Mouse (Mus musculus) embryonic facial prominence, embryonic 15.5 days (tissue): Measurements from ENCODE around the gene Lamc1. TPM values are rescaled to one million over a fixed set of nuclear protein-coding genes. Genes with fewer than 3 reads are reported as not detected.

ENCODE experiments used
- ATAC-seq: fragments of 200-750 bp; cut with Nextera tagmentation; 2 replicates; pipeline ENCODE4 v1.8.0; 2017; ENCODE audit warnings: low read depth, moderate TSS enrichment; ENCODE audit not compliant: insufficient number of reproducible peaks, low FRiP score, low TSS enrichment
- H3K27ac ChIP-seq: fragments of 300-500 bp; sonication (generic); replicated peaks from 2 replicates; pipeline ENCODE4 v1.5.1; 2015; ENCODE audit warnings: mild to moderate bottlenecking, inconsistent platforms
- H3K27me3 ChIP-seq: fragments of 300-500 bp; sonication (generic); 2 replicates; pipeline ENCODE4 v1.6.1; 2015; ENCODE audit warnings: inconsistent platforms
- H3K36me3 ChIP-seq: fragments of 300-500 bp; sonication (generic); 2 replicates; pipeline ENCODE4 v1.6.1; 2015; ENCODE audit warnings: mild to moderate bottlenecking, inconsistent platforms
- H3K4me1 ChIP-seq: fragments of 300-500 bp; sonication (generic); 2 replicates; pipeline ENCODE4 v1.6.1; 2015; ENCODE audit warnings: inconsistent platforms
- H3K4me2 ChIP-seq: fragments of 300-500 bp; sonication (generic); replicated peaks from 2 replicates; pipeline ENCODE4 v1.6.1; 2015; ENCODE audit warnings: mild to moderate bottlenecking, inconsistent platforms
- H3K4me3 ChIP-seq: fragments of 300-500 bp; sonication (generic); replicated peaks from 2 replicates; pipeline ENCODE4 v1.5.1; 2015; ENCODE audit warnings: mild to moderate bottlenecking, inconsistent platforms
- H3K9ac ChIP-seq: fragments of 300-500 bp; sonication (generic); 2 replicates; pipeline ENCODE4 v1.6.1; 2015; ENCODE audit warnings: inconsistent platforms
- H3K9me3 ChIP-seq: fragments of 300-500 bp; sonication (generic); replicated peaks from 2 replicates; pipeline ENCODE4 v1.6.1; 2016; ENCODE audit warnings: inconsistent platforms
- WGBS: fragments of 180-500 bp; shearing (Covaris S2); methylation state at CpG from one replicate; pipeline ENCODE4 v1.1.7; 2015; 5-methylcytosine and 5-hydroxymethylcytosine counted together
- polyA plus RNA-seq: library from polyadenylated mRNA; unstranded; fragments of >200 nt; fragmentation: Nextera tagmentation; extraction: Ambion mirVana; gene quantifications from 2 replicates; pipeline ENCODE4 v1.2.1, GENCODE M21; 2015

Lamc1 gene
- polyA plus RNA-seq, 1 experiment from 2014 or later: 48.4 TPM

- Histone ChIP-seq H3K36me3 (peaks cover 20% of the 10 kb centered on the region), H3K9me3 (no peaks in the 10 kb centered on the region), H3K4me2 (no peak overlapping the region), H3K9ac (no peak overlapping the region), H3K27me3 (no peaks in the 10 kb centered on the region), H3K27ac (no peak overlapping the region), H3K4me1 (no peaks in the 10 kb centered on the region), H3K4me3 (no peak overlapping the region)
- ATAC-seq: no peak
- WGBS: 62% methylated on average over 4 of the region's 4 CpGs
Measured at GRCm38 (mm10) chr1:153216516-153216915, 116.1 kb downstream of the Lamc1 start.

GRCm38 (mm10) chr1:153215676-153216075, 116.9 kb downstream of the Lamc1 start:
- no peaks in the 10 kb centered on the region for H3K4me1 ChIP-seq
- no peaks in the 10 kb centered on the region for H3K9me3 ChIP-seq
- ATAC-seq: no peak
- H3K27me3 ChIP-seq: no peaks in the 10 kb centered on the region
- H3K9ac ChIP-seq: no peak overlapping the region
- H3K27ac ChIP-seq: no peak overlapping the region
- H3K4me2 ChIP-seq: no peak overlapping the region
- H3K4me3 ChIP-seq: no peak overlapping the region
- peaks cover 12% of the 10 kb centered on the region; the same call in 1 of the 2 replicates for H3K36me3 ChIP-seq
- 65% methylated on average over 5 of the region's 5 CpGs for WGBS

- no peak for ATAC-seq
- H3K36me3 ChIP-seq: no peaks in the 10 kb centered on the region
- 32% methylated on average over 4 of the region's 4 CpGs for WGBS
- no peak overlapping the region for H3K4me3 ChIP-seq
- H3K4me1 ChIP-seq: no peaks in the 10 kb centered on the region
- no peak overlapping the region for H3K4me2 ChIP-seq
- no peaks in the 10 kb centered on the region for H3K9me3 ChIP-seq
- H3K27me3 ChIP-seq: no peaks in the 10 kb centered on the region
- no peak overlapping the region for H3K27ac ChIP-seq
- no peak overlapping the region for H3K9ac ChIP-seq
Measured at GRCm38 (mm10) chr1:153210992-153211391, 121.6 kb downstream of the Lamc1 start.

DNA sequence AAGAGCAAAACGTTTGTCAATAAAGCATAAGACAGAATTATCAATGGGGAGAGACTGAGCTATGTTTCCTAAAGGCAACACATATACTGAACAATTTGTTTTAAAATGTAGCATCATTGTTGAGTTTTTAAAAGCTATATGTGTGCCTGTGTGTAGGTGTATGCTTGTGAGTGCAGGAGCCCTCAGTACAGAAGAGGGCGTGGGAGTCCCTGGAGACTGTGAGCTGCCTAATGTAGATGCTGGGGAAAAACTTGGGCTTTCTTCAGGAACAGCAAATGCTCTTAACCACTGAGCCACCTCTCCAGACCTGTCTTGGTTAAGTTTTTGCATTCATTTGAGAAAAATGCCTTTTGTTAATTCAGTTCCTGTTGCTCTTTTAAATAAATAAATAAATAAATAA, 122.4 kb downstream of the Lamc1 start:
- Histone ChIP-seq H3K36me3 (no peaks in the 10 kb centered on the region), H3K27ac (no peak overlapping the region), H3K9me3 (no peaks in the 10 kb centered on the region), H3K4me3 (no peak overlapping the region), H3K4me1 (no peaks in the 10 kb centered on the region), H3K9ac (no peak overlapping the region), H3K27me3 (no peaks in the 10 kb centered on the region), H3K4me2 (no peak overlapping the region)
- WGBS: 77% methylated on average over 2 of the region's 2 CpGs
- no peak for ATAC-seq

DNA sequence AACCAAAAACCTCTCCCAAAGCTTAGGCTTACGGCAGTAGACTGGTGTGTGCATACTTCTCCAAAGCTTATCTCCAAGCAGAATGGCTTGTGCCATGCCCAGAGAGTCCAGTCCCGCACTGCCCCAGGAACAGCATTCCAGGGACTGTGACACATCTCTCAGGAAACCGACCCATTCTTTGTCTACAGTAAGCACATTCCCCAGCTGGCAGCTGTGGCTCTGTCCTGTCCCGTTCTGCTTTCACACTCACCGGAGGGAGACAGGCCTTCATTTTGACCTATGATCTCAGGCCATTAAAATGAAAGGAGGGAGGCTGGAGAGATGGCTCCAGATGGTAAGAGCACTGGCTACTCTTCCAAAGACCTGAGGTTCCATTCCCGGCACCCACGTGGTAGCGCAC, 130.4 kb downstream of the Lamc1 start:
- ATAC-seq: no peak

DNA sequence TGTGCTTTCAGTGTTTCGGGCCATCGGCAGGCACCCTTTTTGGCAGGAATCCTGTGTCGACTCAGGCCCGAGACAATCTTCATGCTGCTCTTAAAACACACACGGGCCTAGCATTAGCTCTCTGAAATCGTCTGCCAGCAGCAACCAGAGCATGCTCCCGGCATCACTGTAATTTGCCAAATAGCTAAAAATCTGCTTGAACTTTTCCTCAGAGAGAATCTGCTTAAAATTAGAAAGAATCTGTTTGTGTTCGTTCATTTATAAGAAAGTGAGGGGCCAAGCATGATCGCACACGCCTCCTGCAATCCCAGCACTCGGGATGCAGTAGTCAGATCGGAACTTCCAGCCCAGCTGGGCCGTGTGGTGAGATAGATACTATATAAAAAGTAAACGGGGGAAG, 131.1 kb downstream of the Lamc1 start:
- no peak for ATAC-seq
- Histone ChIP-seq H3K4me2 (no peak overlapping the region), H3K27me3 (no peaks in the 10 kb centered on the region), H3K36me3 (no peaks in the 10 kb centered on the region), H3K9ac (no peak overlapping the region), H3K4me1 (peaks cover 19% of the 10 kb centered on the region), H3K4me3 (no peak overlapping the region), H3K9me3 (no peaks in the 10 kb centered on the region), H3K27ac (peak overlapping the region; percentile 58)
- 20% methylated on average over 14 of the region's 14 CpGs for WGBS

More for the DNA sequence above, 130.4 kb downstream of the Lamc1 start:
- H3K9ac ChIP-seq: no peak overlapping the region
- peaks cover 19% of the 10 kb centered on the region for H3K4me1 ChIP-seq
- no peak overlapping the region for H3K4me3 ChIP-seq
- H3K27me3 ChIP-seq: no peaks in the 10 kb centered on the region
- no peaks in the 10 kb centered on the region for H3K36me3 ChIP-seq
- no peaks in the 10 kb centered on the region for H3K9me3 ChIP-seq
- H3K4me2 ChIP-seq: no peak overlapping the region
- H3K27ac ChIP-seq: 0 out of 2 replicates have a peak overlapping the region, but pooled peaks have one; percentile 29
- WGBS: 59% methylated on average over 8 of the region's 8 CpGs

- H3K36me3 ChIP-seq: no peaks in the 10 kb centered on the region
- no peak overlapping the region for H3K9ac ChIP-seq
- ATAC-seq: no peak
- no peak overlapping the region; the same call in 1 of the 2 replicates for H3K27ac ChIP-seq
- H3K9me3 ChIP-seq: no peaks in the 10 kb centered on the region
- H3K4me1 ChIP-seq: peaks cover 21% of the 10 kb centered on the region
- WGBS: 67% methylated on average over 3 of the region's 3 CpGs
- no peaks in the 10 kb centered on the region for H3K27me3 ChIP-seq
- H3K4me2 ChIP-seq: no peak overlapping the region
- H3K4me3 ChIP-seq: no peak overlapping the region
Measured at GRCm38 (mm10) chr1:153197316-153197850, 135.2 kb downstream of the Lamc1 start.

GRCm38 (mm10) chr1:153192945-153193344, 139.6 kb downstream of the Lamc1 start:
- H3K27ac ChIP-seq: no peak overlapping the region
- no peaks in the 10 kb centered on the region for H3K27me3 ChIP-seq
- H3K4me1 ChIP-seq: peaks cover 16% of the 10 kb centered on the region
- H3K9ac ChIP-seq: no peak overlapping the region
- H3K4me2 ChIP-seq: no peak overlapping the region
- 90% methylated on average over 6 of the region's 6 CpGs for WGBS
- no peaks in the 10 kb centered on the region for H3K9me3 ChIP-seq
- H3K36me3 ChIP-seq: no peaks in the 10 kb centered on the region
- no peak for ATAC-seq
- no peak overlapping the region for H3K4me3 ChIP-seq

DNA sequence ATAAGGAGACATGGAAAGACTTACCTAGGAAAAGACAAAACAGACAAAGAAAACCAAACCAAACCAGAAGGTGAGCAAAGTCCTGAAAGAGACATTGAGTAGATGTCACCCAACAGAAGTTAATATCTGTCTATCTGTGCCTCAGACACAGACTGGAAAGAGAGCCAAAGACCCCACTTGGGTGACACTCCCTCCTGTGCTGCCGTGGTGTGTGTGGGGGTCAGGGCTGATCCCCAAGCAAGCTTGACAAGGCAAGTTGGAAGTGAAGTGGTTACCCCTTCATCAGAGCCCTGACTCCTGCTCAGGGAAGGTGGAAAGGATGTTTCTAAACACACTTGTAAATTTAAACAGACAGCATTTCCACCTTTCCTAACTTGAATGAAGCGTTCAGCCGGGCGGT, 140.2 kb downstream of the Lamc1 start:
- H3K27ac ChIP-seq: 0 out of 2 replicates have a peak overlapping the region, but pooled peaks have one; percentile 60
- 75% methylated on average over 4 of the region's 4 CpGs for WGBS
- H3K4me2 ChIP-seq: no peak overlapping the region

GRCm38 (mm10) chr1:153191943-153192329, 140.7 kb downstream of the Lamc1 start:
- H3K9ac ChIP-seq: no peak overlapping the region
- ATAC-seq: peak; percentile 37
- no peak overlapping the region for H3K4me2 ChIP-seq
- 2% methylated on average over 5 of the region's 5 CpGs for WGBS
- H3K9me3 ChIP-seq: no peaks in the 10 kb centered on the region
- H3K27me3 ChIP-seq: peaks cover 4% of the 10 kb centered on the region; the same call in 1 of the 2 replicates
- H3K36me3 ChIP-seq: no peaks in the 10 kb centered on the region
- no peak overlapping the region for H3K4me3 ChIP-seq
- peak overlapping the region; percentile 60; the same call in 1 of the 2 replicates for H3K27ac ChIP-seq
- peaks cover 16% of the 10 kb centered on the region for H3K4me1 ChIP-seq

More for the DNA sequence above, 140.2 kb downstream of the Lamc1 start:
- H3K36me3 ChIP-seq: no peaks in the 10 kb centered on the region
- no peaks in the 10 kb centered on the region; the same call in 1 of the 2 replicates for H3K27me3 ChIP-seq
- H3K4me3 ChIP-seq: no peak overlapping the region
- H3K4me1 ChIP-seq: peaks cover 16% of the 10 kb centered on the region
- H3K9ac ChIP-seq: no peak overlapping the region
- no peak for ATAC-seq
- no peaks in the 10 kb centered on the region for H3K9me3 ChIP-seq

- WGBS: 49% methylated on average over 15 of the region's 15 CpGs
- Histone ChIP-seq H3K4me1 (peaks cover 16% of the 10 kb centered on the region), H3K36me3 (no peaks in the 10 kb centered on the region), H3K9me3 (no peaks in the 10 kb centered on the region), H3K27ac (peak overlapping the region; percentile 60), H3K9ac (no peak overlapping the region), H3K4me2 (no peak overlapping the region), H3K4me3 (no peak overlapping the region), H3K27me3 (peaks cover 8% of the 10 kb centered on the region; the same call in 1 of the 2 replicates)
- ATAC-seq: no peak
Measured at GRCm38 (mm10) chr1:153191237-153191942, 141.2 kb downstream of the Lamc1 start.
